Mouse (Mus musculus) kidney, adult 9 months (tissue): ENCODE data around the gene Arpp21.

Experiments
- DNase-seq: peaks from one replicate; pipeline ENCODE4 v3.0.0; 2022

The Arpp21 gene

GRCm38 (mm10) chr9:112235696-112236397, at the start of gene Arpp21:
Arpp21 (minus strand) TSS chr9:112235938.
- DNase-seq = no peak

- DNase-seq = no peak
Observed at GRCm38 (mm10) chr9:112272426-112272969, 36.8 kb upstream of the Arpp21 start.

GRCm38 (mm10) chr9:112264982-112265641, 29.4 kb upstream of the Arpp21 start:
- no peak for DNase-seq

- no peak for DNase-seq
Observed at GRCm38 (mm10) chr9:112261986-112262901, 26.5 kb upstream of the Arpp21 start.

- no peak for DNase-seq
Observed at GRCm38 (mm10) chr9:112261556-112261955, 25.8 kb upstream of the Arpp21 start.

- no peak for DNase-seq
Observed at GRCm38 (mm10) chr9:112260696-112261095, 25.0 kb upstream of the Arpp21 start.

GRCm38 (mm10) chr9:112258560-112258959, 22.8 kb upstream of the Arpp21 start:
- DNase-seq = no peak

GRCm38 (mm10) chr9:112255971-112256370, 20.2 kb upstream of the Arpp21 start:
- peak; percentile 0 for DNase-seq

GRCm38 (mm10) chr9:112253730-112254129, 18.0 kb upstream of the Arpp21 start:
- DNase-seq = no peak

GRCm38 (mm10) chr9:112251857-112252256, 16.1 kb upstream of the Arpp21 start:
- DNase-seq = no peak

- DNase-seq = no peak
Observed at GRCm38 (mm10) chr9:112251339-112251738, 15.6 kb upstream of the Arpp21 start.

- DNase-seq = no peak
Observed at GRCm38 (mm10) chr9:112249753-112250152, 14.0 kb upstream of the Arpp21 start.

- no peak for DNase-seq
Observed at GRCm38 (mm10) chr9:112247183-112247582, 11.4 kb upstream of the Arpp21 start.

GRCm38 (mm10) chr9:112238168-112238567, 2.4 kb upstream of the Arpp21 start:
- no peak for DNase-seq

GRCm38 (mm10) chr9:112236551-112236950, 813 bp upstream of the Arpp21 start:
- no peak for DNase-seq

GRCm38 (mm10) chr9:112235041-112235695, 570 bp downstream of the Arpp21 start:
- DNase-seq = no peak

- DNase-seq = no peak
Observed at GRCm38 (mm10) chr9:112234505-112235024, 1.2 kb downstream of the Arpp21 start.

- DNase-seq = no peak
Observed at GRCm38 (mm10) chr9:112233822-112234504, 1.8 kb downstream of the Arpp21 start.

GRCm38 (mm10) chr9:112233378-112233777, 2.4 kb downstream of the Arpp21 start:
- DNase-seq = no peak

- DNase-seq = no peak
Observed at GRCm38 (mm10) chr9:112231935-112232575, 3.7 kb downstream of the Arpp21 start.

GRCm38 (mm10) chr9:112231383-112231782, 4.4 kb downstream of the Arpp21 start:
- no peak for DNase-seq
